ENCODE assay signal across 22 mouse cellular contexts in genomic region chr19:55937026-55937425, GRCm38 (mm10).
DNase-seq lines count a peak whose midpoint lies in the region; ATAC-seq lines count a peak whose summit lies in the region.
"Had no signal": no experiment of that assay in that cellular context is flagged by ENCODE, and none has a peak within 500 bp of the region (broad histone marks: within the 10 kb centered on the region; RNA-seq: fewer than 3 reads in every experiment).

No protein-coding gene starts in this region.

- H3K36me3 ChIP-seq in heart, embryonic 10.5 days, result no peaks in the 10 kb centered on the region
- H3K36me3 ChIP-seq in liver, embryonic 13.5 days, result peaks cover 5% of the 10 kb centered on the region; the same call in 1 of the 2 replicates
- no peaks in the 10 kb centered on the region for H3K36me3 ChIP-seq in midbrain, embryonic 11.5 days (ENCODE audit: control insufficient read depth, insufficient read depth, low read length)
- no peaks in the 10 kb centered on the region for H3K36me3 ChIP-seq in midbrain, embryonic 14.5 days (ENCODE audit: control insufficient read depth, insufficient read depth, low read length)
- no peaks in the 10 kb centered on the region; the same call in 1 of the 2 replicates for H3K36me3 ChIP-seq in liver, embryonic 16.5 days (ENCODE audit: control insufficient read depth, insufficient read depth)
- H3K36me3 ChIP-seq: embryonic facial prominence, embryonic 12.5 days; forebrain, embryonic 15.5 days had no signal

- H3K9ac ChIP-seq in liver, embryonic 13.5 days, result peak overlapping the region; percentile 76; the same call in 1 of the 2 replicates
- H3K9ac ChIP-seq in midbrain, embryonic 11.5 days (ENCODE audit: low read length), result no peak overlapping the region
- H3K9ac ChIP-seq in midbrain, embryonic 14.5 days (replicated peaks; ENCODE audit: low read length), result no peak overlapping the region
- no peak overlapping the region for H3K9ac ChIP-seq in liver, embryonic 16.5 days (ENCODE audit: low read depth, low read length)
- H3K9ac ChIP-seq: embryonic facial prominence, embryonic 12.5 days; forebrain, embryonic 13.5 days; forebrain, embryonic 15.5 days had no signal

- H3K4me1 ChIP-seq in heart, embryonic 10.5 days, result peaks cover 18% of the 10 kb centered on the region
- peaks cover 71% of the 10 kb centered on the region for H3K4me1 ChIP-seq in liver, embryonic 13.5 days (replicated peaks)
- peaks cover 7% of the 10 kb centered on the region for H3K4me1 ChIP-seq in midbrain, embryonic 11.5 days (ENCODE audit: control insufficient read depth, insufficient read depth, low read length)
- H3K4me1 ChIP-seq in midbrain, embryonic 14.5 days (ENCODE audit: control insufficient read depth, insufficient read depth, low read length), result peaks cover 3% of the 10 kb centered on the region
- H3K4me1 ChIP-seq in liver, embryonic 16.5 days (ENCODE audit: control insufficient read depth, low read depth, low read length), result peaks cover 45% of the 10 kb centered on the region

- DNase-seq in heart, embryonic 10.5 days (ENCODE audit: low spot score), result peak; percentile 51
- no peak for DNase-seq in heart, postnatal 4 days
- DNase-seq in liver, embryonic 13.5 days, result no peak
- DNase-seq in liver, result no peak
- DNase-seq in midbrain, embryonic 11.5 days (ENCODE audit: low spot score, missing footprints), result peak; percentile 64
- no peak for DNase-seq in midbrain, embryonic 14.5 days
- DNase-seq in Muller cell, postnatal 12 days (ENCODE audit: inconsistent ontology term), result no peak
- DNase-seq: adrenal gland, adult 8-10 months; adrenal gland, postnatal 14 days; adrenal gland, postnatal 36 days; cerebellum, adult 11-12 months; cerebellum, adult 2 months; cerebellum, adult 9-10 months; cerebellum, postnatal 10 days; cerebellum, postnatal 25 days had no signal

- 86% methylated on average over 3 of the region's 3 CpGs for WGBS in heart, embryonic 10.5 days
- WGBS in liver, embryonic 13.5 days (ENCODE audit: insufficient replicate concordance), result 84% methylated on average over 3 of the region's 3 CpGs
- 90% methylated on average over 3 of the region's 3 CpGs for WGBS in midbrain, embryonic 11.5 days
- 94% methylated on average over 3 of the region's 3 CpGs for whole genome bisulfite sequencing in midbrain, embryonic 14.5 days
- 85% methylated on average over 3 of the region's 3 CpGs for WGBS in liver, embryonic 16.5 days (ENCODE audit: insufficient replicate concordance)

- no peak overlapping the region; the same call in 1 of the 2 replicates for H3K27ac ChIP-seq in heart, embryonic 10.5 days
- H3K27ac ChIP-seq in liver, embryonic 13.5 days, result peak overlapping the region; percentile 100
- H3K27ac ChIP-seq in midbrain, embryonic 11.5 days (ENCODE audit: low read depth, low read length), result no peak overlapping the region
- H3K27ac ChIP-seq in midbrain, embryonic 14.5 days (replicated peaks; ENCODE audit: low read depth, low read length), result no peak overlapping the region
- H3K27ac ChIP-seq in liver, embryonic 16.5 days (ENCODE audit: low read length), result peak overlapping the region; percentile 99
- H3K27ac ChIP-seq: embryonic facial prominence, embryonic 10.5 days; embryonic facial prominence, embryonic 12.5 days; forebrain, embryonic 13.5 days; forebrain, embryonic 15.5 days had no signal

- H3K4me3 ChIP-seq in heart, embryonic 10.5 days, result no peak overlapping the region
- no peak overlapping the region for H3K4me3 ChIP-seq in liver, embryonic 13.5 days (replicated peaks)
- H3K4me3 ChIP-seq in midbrain, embryonic 11.5 days (ENCODE audit: low read depth, low read length), result no peak overlapping the region
- H3K4me3 ChIP-seq in midbrain, embryonic 14.5 days (replicated peaks; ENCODE audit: low read depth, low read length), result no peak overlapping the region
- H3K4me3 ChIP-seq in liver, embryonic 16.5 days (ENCODE audit: low read depth, low read length), result no peak overlapping the region
- H3K4me3 ChIP-seq: embryonic facial prominence, embryonic 10.5 days; embryonic facial prominence, embryonic 12.5 days; forebrain, embryonic 13.5 days; forebrain, embryonic 15.5 days had no signal

- no peaks in the 10 kb centered on the region for H3K27me3 ChIP-seq in heart, embryonic 10.5 days (ENCODE audit: insufficient read depth, poor library complexity, severe bottlenecking)
- H3K27me3 ChIP-seq in liver, embryonic 13.5 days, result no peaks in the 10 kb centered on the region
- no peaks in the 10 kb centered on the region for H3K27me3 ChIP-seq in midbrain, embryonic 11.5 days (ENCODE audit: control insufficient read depth, insufficient read depth, low read length)
- H3K27me3 ChIP-seq in midbrain, embryonic 14.5 days (ENCODE audit: control insufficient read depth, insufficient read depth, low read length), result no peaks in the 10 kb centered on the region
- H3K27me3 ChIP-seq in liver, embryonic 16.5 days (ENCODE audit: control insufficient read depth, insufficient read depth, low read depth, low read length), result no peaks in the 10 kb centered on the region
- H3K27me3 ChIP-seq: embryonic facial prominence, embryonic 12.5 days; Patski had no signal

- no peak overlapping the region for H3K4me2 ChIP-seq in liver, embryonic 13.5 days
- H3K4me2 ChIP-seq in midbrain, embryonic 11.5 days, result no peak overlapping the region
- H3K4me2 ChIP-seq in midbrain, embryonic 14.5 days (ENCODE audit: low read length), result no peak overlapping the region
- no peak overlapping the region for H3K4me2 ChIP-seq in liver, embryonic 16.5 days (ENCODE audit: low read depth, low read length)
- H3K4me2 ChIP-seq: embryonic facial prominence, embryonic 12.5 days; forebrain, embryonic 13.5 days; forebrain, embryonic 15.5 days had no signal

- no peaks in the 10 kb centered on the region for H3K9me3 ChIP-seq in heart, embryonic 10.5 days
- H3K9me3 ChIP-seq in liver, embryonic 13.5 days (replicated peaks), result no peaks in the 10 kb centered on the region
- no peaks in the 10 kb centered on the region for H3K9me3 ChIP-seq in midbrain, embryonic 11.5 days (ENCODE audit: control insufficient read depth, low read length)
- H3K9me3 ChIP-seq in midbrain, embryonic 14.5 days (ENCODE audit: control insufficient read depth, low read length), result no peaks in the 10 kb centered on the region
- no peaks in the 10 kb centered on the region for H3K9me3 ChIP-seq in liver, embryonic 16.5 days (replicated peaks; ENCODE audit: control insufficient read depth, low read length)
- H3K9me3 ChIP-seq: embryonic facial prominence, embryonic 10.5 days; embryonic facial prominence, embryonic 12.5 days; forebrain, embryonic 13.5 days; forebrain, embryonic 15.5 days had no signal

- ATAC-seq in liver, embryonic 13.5 days (ENCODE audit: low read depth), result no peak
- ATAC-seq in midbrain, embryonic 11.5 days (ENCODE audit: low FRiP score), result no peak
- ATAC-seq in midbrain, embryonic 14.5 days (ENCODE audit: low FRiP score, low TSS enrichment), result no peak
- ATAC-seq in liver, embryonic 16.5 days (ENCODE audit: low read depth), result no peak
- ATAC-seq: activated CD4-positive, CD25-positive, alpha-beta regulatory T cell, adult 4 months; forebrain, embryonic 13.5 days; forebrain, embryonic 15.5 days; Patski had no signal

Comparison
In these comparisons a context has a peak if more than half of its experiments do, and no peak if none do; other contexts are left out.
1. DNase-seq: peak in heart, embryonic 10.5 days (single experiment) and midbrain, embryonic 11.5 days (single experiment); none in heart, postnatal 4 days (single experiment), liver, embryonic 13.5 days (single experiment), liver (single experiment), midbrain, embryonic 14.5 days (single experiment) and Muller cell, postnatal 12 days (single experiment).
2. H3K27ac ChIP-seq: peak in liver, embryonic 13.5 days (single experiment) and liver, embryonic 16.5 days (single experiment); none in heart, embryonic 10.5 days (single experiment), midbrain, embryonic 11.5 days (single experiment) and midbrain, embryonic 14.5 days (single experiment).